Mouse (Mus musculus) ES-E14 (cell line): ENCODE measurements around the gene Ccdc151. TPM values are rescaled to one million over a fixed set of nuclear protein-coding genes. Genes with fewer than 3 reads are reported as not detected.

Source experiments
- DNase-seq: peaks from one replicate; pipeline ENCODE4 v3.0.0-alpha.2; 2013; ENCODE audit warnings: low read depth, low spot score
- H3K27ac ChIP-seq: 2 replicates; pipeline ENCODE4 v1.5.1; 2012; ENCODE audit warnings: low read depth, mild to moderate bottlenecking, low read length, moderate library complexity, mixed read lengths; ENCODE audit not compliant: poor library complexity, insufficient read depth, severe bottlenecking
- H3K36me3 ChIP-seq: 2 replicates; pipeline ENCODE4 v1.6.1; 2012; ENCODE audit warnings: mild to moderate bottlenecking, low read length, moderate library complexity, mixed read lengths; ENCODE audit not compliant: control insufficient read depth, poor library complexity, insufficient read depth, severe bottlenecking
- H3K4me1 ChIP-seq, 2 experiments: fragments of 150-350 bp in 1 of 2; sonication (generic) in 1 of 2; 2 replicates each; pipeline ENCODE4 v1.6.1; 2012; ENCODE audit warnings: low read length in 2 of 2, mild to moderate bottlenecking in 1 of 2, mixed read lengths in 1 of 2; ENCODE audit not compliant: control insufficient read depth in 2 of 2, insufficient read depth in 2 of 2, poor library complexity in 1 of 2
- H3K4me3 ChIP-seq, 2 experiments: fragments of 150-350 bp in 1 of 2; sonication (generic) in 1 of 2; 2 replicates each; pipeline ENCODE4 v1.5.1; 2012; ENCODE audit warnings: low read length in 2 of 2, low read depth in 1 of 2, mild to moderate bottlenecking in 1 of 2, mixed read lengths in 1 of 2; ENCODE audit not compliant: insufficient read depth in 1 of 2, poor library complexity in 1 of 2, severe bottlenecking in 1 of 2
- H3K9ac ChIP-seq: 2 replicates; pipeline ENCODE4 v1.6.1; 2012; ENCODE audit warnings: low read depth, mild to moderate bottlenecking, low read length, mixed read lengths; ENCODE audit not compliant: poor library complexity, insufficient read depth, severe bottlenecking
- H3K9me3 ChIP-seq: fragments of 150-350 bp; sonication (generic); 2 replicates; pipeline ENCODE4 v1.6.1; 2012; ENCODE audit warnings: low read depth, mild to moderate bottlenecking, low read length; ENCODE audit not compliant: control insufficient read depth, insufficient read depth
- CHD2 ChIP-seq: IDR thresholded peaks from 2 replicates; pipeline ENCODE4 v1.6.1; 2014; ENCODE audit warnings: mild to moderate bottlenecking, low read depth, low read length, inconsistent platforms
- HCFC1 ChIP-seq: IDR thresholded peaks from 2 replicates; pipeline ENCODE4 v1.6.1; 2012; ENCODE audit warnings: low read length, inconsistent platforms, borderline replicate concordance; ENCODE audit not compliant: insufficient read depth
- MAFK ChIP-seq: IDR thresholded peaks from 2 replicates; pipeline ENCODE4 v1.6.1; 2014; ENCODE audit warnings: mild to moderate bottlenecking, low read depth, low read length, inconsistent platforms; ENCODE audit not compliant: insufficient read depth
- ZC3H11A ChIP-seq: IDR thresholded peaks from 2 replicates; pipeline ENCODE4 v1.6.1; 2012; ENCODE audit warnings: low read depth, mild to moderate bottlenecking, inconsistent platforms, low read length, borderline replicate concordance
- ZNF384 ChIP-seq: IDR thresholded peaks from 2 replicates; pipeline ENCODE4 v1.6.1; 2012; ENCODE audit warnings: low read depth, low read length, inconsistent platforms
- in situ Hi-C, 2 experiments: fragments of 600-800 bp; cut with MboI; formaldehyde crosslinking; loops; one replicate each; pipeline ENCODE4 v1.15.1; 2025; ENCODE audit warnings: low sequenced_read_pairs in 2 of 2, inconsistent platforms in 1 of 2; ENCODE audit not compliant: unreplicated experiment in 2 of 2
- total RNA-seq: library from RNA; depleted of rRNA; stranded (reverse); fragments of 300-350 nt; gene quantifications from 2 replicates; pipeline ENCODE4 v1.2.3, GENCODE M21; 2012; rRNA removed

Ccdc151 gene
- 1.4 and 2.5 TPM in 2 replicates for total RNA-seq

DNA sequence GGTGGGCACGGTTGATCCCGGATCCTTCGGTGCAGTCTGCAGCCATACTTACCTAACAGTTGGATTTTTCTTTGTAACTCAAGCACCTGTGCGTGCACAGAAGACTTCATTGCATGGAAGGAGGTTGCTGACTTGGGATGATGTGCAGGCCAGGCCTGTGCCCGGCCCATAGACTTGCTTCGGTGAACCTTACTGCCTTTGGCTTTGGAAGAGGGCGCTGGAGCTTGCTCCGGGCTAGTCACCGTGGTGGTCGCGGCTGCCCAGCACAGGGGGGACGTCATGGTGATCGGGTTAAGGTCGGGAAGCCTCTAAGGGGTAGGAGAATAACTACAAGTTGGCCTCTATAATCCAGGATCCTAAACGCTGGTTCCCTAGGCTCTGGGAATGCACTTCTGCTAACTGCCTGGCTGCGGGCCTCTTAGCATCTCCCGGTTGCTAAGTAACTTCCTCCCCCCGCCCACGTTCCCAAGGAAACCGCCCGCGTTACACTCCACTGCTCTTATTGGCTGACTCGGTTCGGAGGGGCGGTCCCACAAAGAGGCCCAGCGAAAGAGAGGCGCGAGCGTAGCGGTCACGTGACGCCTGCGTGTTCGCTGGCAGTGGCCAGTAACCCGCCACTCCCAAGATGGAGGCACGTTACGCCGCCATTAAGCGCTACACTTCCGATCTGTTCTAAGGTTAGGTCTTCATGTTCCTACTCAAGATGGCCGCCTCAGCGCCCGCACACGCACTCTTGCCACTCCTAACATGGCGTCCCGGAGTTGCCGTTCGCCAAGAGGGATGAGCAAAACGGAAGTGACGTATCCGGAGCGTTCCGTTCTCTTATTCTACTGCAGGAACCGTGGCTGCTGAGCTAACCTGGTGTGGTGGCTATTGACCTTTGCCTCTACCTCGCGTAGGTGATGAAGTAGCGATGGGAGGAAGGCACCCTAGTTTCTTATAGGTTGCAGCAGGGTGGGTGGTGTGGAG is at the start of gene Ccdc151, which contains the start of gene Prkcsh:
TSS of gene Ccdc151 (minus strand) at position 441 of the 969 bp plus-strand sequence.
TSS of gene Prkcsh (plus strand) at position 613 of the 969 bp plus-strand sequence.
- peak within 1 kb of the TSS; percentile 75 for H3K27ac ChIP-seq
- in situ Hi-C loops, result no loop called here
- peaks cover 0 to 13% of the 10 kb centered on the region in 2 experiments; a peak in 2 of 4 replicates for H3K4me1 ChIP-seq
- H3K36me3 ChIP-seq, result peaks cover 38% of the 10 kb centered on the region
- peak; percentile 100 for DNase-seq
- TF ChIP-seq HCFC1 (peak; percentile 97), ZNF384 (no peak)
- peak within 1 kb of the TSS; percentile 84 for H3K9ac ChIP-seq
- no peaks in the 10 kb centered on the region for H3K9me3 ChIP-seq
- peak within 1 kb of the TSS; percentile 76 to 87 for H3K4me3 ChIP-seq

DNA sequence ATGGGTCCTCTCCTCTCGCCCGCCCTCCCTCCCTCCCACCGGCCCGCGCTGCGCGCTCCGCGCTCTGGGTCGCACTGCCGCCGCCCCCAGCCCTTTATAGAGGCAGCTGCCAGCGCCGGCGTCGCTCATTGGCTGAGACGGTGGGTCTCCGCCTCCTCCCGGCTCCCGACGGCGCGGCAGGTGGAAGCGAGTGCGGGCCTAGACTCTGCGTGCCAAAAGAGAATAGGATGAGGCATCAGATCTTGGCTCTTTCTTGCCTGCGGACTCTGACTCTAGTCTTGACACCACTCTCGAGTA is 49.5 kb upstream of the Ccdc151 start, which contains the start of gene Elavl3:
TSS of gene Elavl3 (minus strand) at position 66 of the 297 bp plus-strand sequence.
- Histone ChIP-seq H3K9me3 (no peaks in the 10 kb centered on the region), H3K9ac (peak within 1 kb of the TSS; percentile 44), H3K4me3 (peak within 1 kb of the TSS; percentile 66 to 75), H3K36me3 (no peaks in the 10 kb centered on the region), H3K27ac (no peak within 1 kb of the TSS), H3K4me1 (peaks cover 3 to 34% of the 10 kb centered on the region in 2 experiments; a peak in 3 of 4 replicates)
- DNase-seq, result peak; percentile 55
- in situ Hi-C loops, result no loop called here
- TF ChIP-seq MAFK, result no peak
- no peak for TF ChIP-seq ZNF384
- no peak for TF ChIP-seq HCFC1
- no peak for TF ChIP-seq CHD2
- TF ChIP-seq ZC3H11A, result no peak

DNA sequence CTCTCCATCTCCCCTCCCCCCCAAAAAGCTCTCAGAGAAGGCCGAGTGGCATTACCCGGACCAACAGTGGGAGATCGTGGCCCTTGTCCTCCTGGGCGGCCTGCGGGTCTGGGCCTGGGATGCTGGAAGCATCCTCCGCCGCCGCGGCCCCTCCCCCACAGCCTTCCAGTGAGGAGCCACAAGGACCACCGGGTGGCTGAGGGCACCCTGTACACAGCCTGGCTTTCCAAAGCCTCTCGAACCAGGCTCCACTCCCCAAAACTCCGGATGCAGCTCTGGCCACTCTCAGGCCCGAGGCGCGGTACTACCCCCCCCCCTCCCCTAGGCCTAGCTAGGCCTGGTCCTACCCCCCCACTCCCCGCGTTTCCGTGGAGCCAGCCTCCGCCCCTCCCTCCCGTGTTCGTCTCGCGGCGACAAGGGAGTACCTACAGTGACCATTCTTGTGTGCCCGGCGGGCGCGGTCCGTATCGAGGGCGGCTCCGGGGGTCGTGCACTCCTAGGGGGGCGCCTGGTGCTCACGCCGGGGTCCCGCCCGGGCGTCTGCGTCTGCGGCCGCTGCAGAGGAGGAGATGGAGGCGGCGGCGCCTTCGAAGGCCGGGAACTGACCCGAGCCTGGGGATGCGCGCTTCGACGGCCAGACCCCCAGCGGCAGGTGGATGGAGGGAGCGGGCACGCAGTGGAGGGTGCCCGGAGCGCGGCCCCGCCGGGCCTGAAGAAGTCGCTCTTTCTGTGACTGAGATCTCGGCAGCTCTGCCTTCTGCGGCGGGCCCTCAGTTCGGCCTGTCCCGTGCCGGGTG is 48.9 kb upstream of the Ccdc151 start:
- TF ChIP-seq ZNF384 (no peak), MAFK (no peak), CHD2 (no peak), ZC3H11A (no peak), HCFC1 (no peak)
- peak overlapping the region; percentile 44 for H3K9ac ChIP-seq
- no peak overlapping the region for H3K27ac ChIP-seq
- in situ Hi-C loops, result no loop called here
- H3K4me3 ChIP-seq, result peak overlapping the region; percentile 66 to 75
- no peaks in the 10 kb centered on the region for H3K9me3 ChIP-seq
- H3K4me1 ChIP-seq, result peaks cover 3 to 34% of the 10 kb centered on the region in 2 experiments; a peak in 3 of 4 replicates
- no peak for DNase-seq
- H3K36me3 ChIP-seq, result no peaks in the 10 kb centered on the region

DNA sequence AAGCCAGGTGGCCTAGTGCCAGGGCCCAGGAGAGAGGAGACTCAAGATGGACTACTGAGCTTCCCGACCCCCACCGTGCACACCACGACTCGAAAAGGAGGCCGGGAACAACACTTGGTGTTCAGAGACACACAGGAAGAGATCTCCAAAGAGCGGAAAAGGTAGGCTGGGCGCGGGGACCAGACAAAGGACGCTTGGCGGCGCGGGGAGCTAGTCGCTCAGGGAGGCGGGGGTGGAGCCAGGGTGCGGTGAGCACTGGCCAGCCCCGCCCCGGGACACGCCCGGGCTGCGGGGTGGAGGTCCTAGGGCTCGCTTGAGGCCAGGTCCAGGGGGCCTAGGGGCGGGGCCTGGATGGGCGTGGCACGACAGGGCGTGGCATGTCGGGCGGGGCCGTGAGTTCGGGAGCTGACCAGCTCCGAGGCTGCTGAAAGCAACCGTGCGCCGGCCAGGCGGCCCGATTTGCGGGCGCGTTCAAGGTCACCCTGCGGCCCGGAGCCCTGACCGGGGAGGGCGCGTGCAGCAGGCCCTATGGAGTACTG is 48.0 kb upstream of the Ccdc151 start:
- DNase-seq, result peak; percentile 73
- no peak overlapping the region; the same call in 1 of the 2 replicates for H3K27ac ChIP-seq
- no peaks in the 10 kb centered on the region for H3K36me3 ChIP-seq
- peaks cover 3 to 28% of the 10 kb centered on the region in 2 experiments; a peak in 3 of 4 replicates for H3K4me1 ChIP-seq
- no peak overlapping the region for H3K9ac ChIP-seq
- peak overlapping the region; percentile 66 to 75; a peak in 3 of 4 replicates for H3K4me3 ChIP-seq
- in situ Hi-C loops, result no loop called here
- TF ChIP-seq MAFK (no peak), CHD2 (no peak), ZC3H11A (no peak), HCFC1 (no peak), ZNF384 (no peak)
- H3K9me3 ChIP-seq, result no peaks in the 10 kb centered on the region
